In the genomic region with DNA sequence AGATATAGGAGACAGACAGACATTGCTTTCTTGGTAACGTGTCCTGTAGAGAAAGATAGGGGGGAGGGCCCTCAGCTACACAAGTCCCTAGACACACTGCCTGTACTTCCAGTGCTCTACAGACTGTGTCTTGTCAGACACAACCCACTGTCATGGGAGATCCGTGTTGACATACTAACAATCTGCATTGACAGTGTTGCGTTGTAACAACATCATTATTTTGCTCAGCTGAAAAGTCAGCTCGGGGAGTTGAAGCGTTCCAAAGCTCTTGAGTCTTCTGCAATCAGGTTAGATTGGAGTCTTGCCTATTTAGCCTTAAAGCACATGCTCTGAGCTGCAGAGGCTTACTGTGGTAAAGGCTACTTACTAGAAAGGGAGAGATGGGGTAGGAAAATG, we compare ENCODE assay signal across 18 mouse cellular contexts. TPM values are rescaled to one million over a fixed set of nuclear protein-coding genes. Genes with fewer than 3 reads are reported as not detected.
DNase-seq lines count a peak whose midpoint lies in the region; ATAC-seq and TF ChIP-seq lines count a peak whose summit lies in the region.
"Had no signal": no experiment of that assay in that cellular context is flagged by ENCODE, and none has a peak within 500 bp of the region (broad histone marks: within the 10 kb centered on the region; RNA-seq: fewer than 3 reads in every experiment).

No protein-coding gene starts in this region.

- no peaks in the 10 kb centered on the region for H3K36me3 ChIP-seq in lung, postnatal 0 days (ENCODE audit: insufficient read depth, low read length)
- H3K36me3 ChIP-seq: lung, embryonic 15.5 days; neural tube, embryonic 13.5 days had no signal

- peak overlapping the region; percentile 57; the same call in 1 of the 2 replicates for H3K27ac ChIP-seq in gastrocnemius, adult 2 months
- H3K27ac ChIP-seq in lung, postnatal 0 days (ENCODE audit: low read length), result no peak overlapping the region
- H3K27ac ChIP-seq in brown adipose tissue, adult 24 weeks (replicated peaks; ENCODE audit: low read depth, low read length), result peak overlapping the region; percentile 81
- H3K27ac ChIP-seq: lung, embryonic 15.5 days; neural tube, embryonic 13.5 days had no signal

- WGBS in lung, postnatal 0 days, result 82% methylated on average over 5 of the region's 5 CpGs

- no peaks in the 10 kb centered on the region for H3K27me3 ChIP-seq in lung, postnatal 0 days (replicated peaks; ENCODE audit: insufficient read depth, low read length)
- H3K27me3 ChIP-seq: lung, embryonic 15.5 days; neural tube, embryonic 13.5 days had no signal

- H3K4me1 ChIP-seq in lung, postnatal 0 days (ENCODE audit: insufficient read depth, low read depth, low read length), result no peaks in the 10 kb centered on the region
- no peaks in the 10 kb centered on the region for H3K4me1 ChIP-seq in brown adipose tissue, adult 24 weeks (ENCODE audit: control insufficient read depth, insufficient read depth, insufficient read length, low read length)
- H3K4me1 ChIP-seq: lung, embryonic 15.5 days; neural tube, embryonic 13.5 days had no signal

- intact Hi-C loops in gastrocnemius, adult 2 months (cut with DNase I), result no loop called here

- TF ChIP-seq CTCF in gastrocnemius, adult 2 months (IDR thresholded peaks at IDR 0.05), result no peak
- no peak for TF ChIP-seq CTCF in lung, postnatal 0 days (IDR thresholded peaks at IDR 0.05)

- H3K4me3 ChIP-seq in gastrocnemius, adult 2 months, result peak overlapping the region; percentile 57
- peak overlapping the region; percentile 6; the same call in 1 of the 2 replicates for H3K4me3 ChIP-seq in lung, postnatal 0 days (ENCODE audit: low read depth, low read length)
- H3K4me3 ChIP-seq in brown adipose tissue, adult 24 weeks (ENCODE audit: insufficient read depth, low read depth, low read length), result peak overlapping the region; percentile 49
- H3K4me3 ChIP-seq: lung, embryonic 15.5 days; neural tube, embryonic 13.5 days had no signal

- DNase-seq in gastrocnemius, adult 2 months, result no peak
- DNase-seq in gastrocnemius, postnatal 10 days, result no peak
- no peak for DNase-seq in lung, postnatal 0 days (ENCODE audit: low spot score)
- DNase-seq in lung, postnatal 14 days, result no peak
- no peak for DNase-seq in cerebellum, adult 8-10 months
- DNase-seq: cerebellum, postnatal 14 days; forebrain, postnatal 0 days; kidney, postnatal 25 days; retina, postnatal 1 day; spleen, adult 18-20 months had no signal

- no peak overlapping the region for H3K4me2 ChIP-seq in lung, postnatal 0 days (replicated peaks; ENCODE audit: low read depth, low read length)
- H3K4me2 ChIP-seq: lung, embryonic 15.5 days; neural tube, embryonic 13.5 days had no signal

- H3K9me3 ChIP-seq in lung, postnatal 0 days (ENCODE audit: low read length), result no peaks in the 10 kb centered on the region
- H3K9me3 ChIP-seq: lung, embryonic 15.5 days; neural tube, embryonic 13.5 days had no signal

- TF ChIP-seq EP300 in lung, postnatal 0 days (IDR thresholded peaks at IDR 0.05), result no peak

- H3K9ac ChIP-seq in lung, postnatal 0 days (replicated peaks; ENCODE audit: low read depth), result no peak overlapping the region
- H3K9ac ChIP-seq: forebrain, postnatal 0 days; lung, embryonic 15.5 days; neural tube, embryonic 13.5 days had no signal

- no peak for ATAC-seq in lung, postnatal 0 days
- ATAC-seq in megakaryocyte, adult 5-6 weeks (ENCODE audit: poor library complexity, severe bottlenecking), result peak; percentile 19; the same call in 1 of the 2 replicates
- no peak for ATAC-seq in granulocyte monocyte progenitor cell, adult 5-6 weeks (replicated peaks; ENCODE audit: poor library complexity, severe bottlenecking)
- ATAC-seq: forebrain, postnatal 0 days; intestine, embryonic 16.5 days had no signal

RNA-seq across cellular contexts. Expression of a gene that starts 0.8 kb away (rescaled TPM):
- total RNA-seq in gastrocnemius, adult 2 months (2021), result 1 to 10 TPM in 1 of 2 experiments, under 1 TPM in 1; 0.36 to 1.6 TPM
- 1 to 10 TPM; 1.5 to 2.6 TPM for total RNA-seq in gastrocnemius, postnatal 10 days (2021)
- polyA plus RNA-seq in lung, postnatal 0 days (2015; fragmentation: Nextera tagmentation; extraction: Ambion mirVana), result 4.5 and 4.9 TPM in 2 replicates
- polyA plus RNA-seq in brown adipose tissue, adult 24 weeks (2012; ENCODE audit: insufficient read depth, insufficient read length, missing spikeins), result 2.2 and 2.3 TPM in 2 replicates
- 205 and 221 TPM in 2 replicates for total RNA-seq in megakaryocyte, adult 5-6 weeks (2015)
- 94.8 and 109 TPM in 2 replicates for total RNA-seq in megakaryocyte, adult 5-6 weeks (2017)
- total RNA-seq in granulocyte monocyte progenitor cell, adult 5-6 weeks (2014; fragmentation: Nextera tagmentation), result 43.5 and 55.4 TPM in 2 replicates
- total RNA-seq in granulocyte monocyte progenitor cell, adult 5-6 weeks (2017), result 22.0 and 34.6 TPM in 2 replicates

RNA-seq across cellular contexts. Expression of a gene that starts 50.8 kb away (rescaled TPM):
- not detected for total RNA-seq in gastrocnemius, adult 2 months (2021)
- not detected for total RNA-seq in gastrocnemius, postnatal 10 days (2021)
- polyA plus RNA-seq in lung, postnatal 0 days (2015; fragmentation: Nextera tagmentation; extraction: Ambion mirVana), result not detected in 2 replicates
- not detected in 2 replicates for polyA plus RNA-seq in brown adipose tissue, adult 24 weeks (2012; ENCODE audit: insufficient read depth, insufficient read length, missing spikeins)
- total RNA-seq in megakaryocyte, adult 5-6 weeks (2015), result 0.41 and 0.42 TPM in 2 replicates
- total RNA-seq in megakaryocyte, adult 5-6 weeks (2017), result not detected in 2 replicates
- total RNA-seq in granulocyte monocyte progenitor cell, adult 5-6 weeks (2014; fragmentation: Nextera tagmentation), result not detected in 2 replicates
- not detected in 2 replicates for total RNA-seq in granulocyte monocyte progenitor cell, adult 5-6 weeks (2017)
- total RNA-seq: forebrain, postnatal 0 days; left cerebral cortex, adult 18-20 months had no signal
- polyA plus RNA-seq: forebrain, postnatal 0 days; midbrain, postnatal 0 days had no signal

RNA-seq across cellular contexts. Expression of a gene that starts 54.6 kb away (rescaled TPM):
- not detected for total RNA-seq in gastrocnemius, adult 2 months (2021)
- total RNA-seq in gastrocnemius, postnatal 10 days (2021), result under 1 TPM; 0.14 to 0.18 TPM
- 0.18 and 0.27 TPM in 2 replicates for polyA plus RNA-seq in lung, postnatal 0 days (2015; fragmentation: Nextera tagmentation; extraction: Ambion mirVana)
- not detected in 2 replicates for polyA plus RNA-seq in brown adipose tissue, adult 24 weeks (2012; ENCODE audit: insufficient read depth, insufficient read length, missing spikeins)
- 0.09 TPM in 1 of 2 replicates, not detected in the other for total RNA-seq in megakaryocyte, adult 5-6 weeks (2015)
- 0.18 TPM in 1 of 2 replicates, not detected in the other for total RNA-seq in megakaryocyte, adult 5-6 weeks (2017)
- not detected in 2 replicates for total RNA-seq in granulocyte monocyte progenitor cell, adult 5-6 weeks (2014; fragmentation: Nextera tagmentation)
- total RNA-seq in granulocyte monocyte progenitor cell, adult 5-6 weeks (2017), result not detected in 2 replicates

Comparison
In these comparisons a context has a peak if more than half of its experiments do, and no peak if none do; other contexts are left out.
1. H3K4me3 ChIP-seq: peak in every context shown above with its lines; median percentile 57 in gastrocnemius, adult 2 months; 49 in brown adipose tissue, adult 24 weeks; 6 in lung, postnatal 0 days.
2. RNA of a gene that starts 0.8 kb away (total RNA-seq): 94.8 to 221 TPM in megakaryocyte, adult 5-6 weeks and 22.0 to 55.4 TPM in granulocyte monocyte progenitor cell, adult 5-6 weeks; 1.5 to 2.6 TPM in gastrocnemius, postnatal 10 days and 0.36 to 1.6 TPM in gastrocnemius, adult 2 months; every median in the first group is over 4 times any median in the second.